Mouse (Mus musculus) liver, postnatal 0 days (tissue): ENCODE results near the gene Tmem231. TPM values are rescaled to one million over a fixed set of nuclear protein-coding genes. Genes with fewer than 3 reads are reported as not detected.

Source experiments
- ATAC-seq: fragments of 200-750 bp; cut with Nextera tagmentation; 2 replicates; pipeline ENCODE4 v1.8.0; 2017; ENCODE audit warnings: mild to moderate bottlenecking, moderate library complexity
- DNase-seq: peaks from one replicate; pipeline ENCODE4 v3.0.0-alpha.2; 2016
- H3K27ac ChIP-seq: fragments of 300-500 bp; sonication (generic); 2 replicates; pipeline ENCODE4 v1.5.1; 2014; ENCODE audit warnings: antibody characterized with exemption, moderate library complexity, mild to moderate bottlenecking, low read depth
- H3K27me3 ChIP-seq: fragments of 300-500 bp; sonication (generic); 2 replicates; pipeline ENCODE4 v1.6.1; 2014; ENCODE audit warnings: low read length, control low read depth, mixed read lengths; ENCODE audit not compliant: insufficient read depth
- H3K36me3 ChIP-seq: fragments of 300-500 bp; sonication (generic); replicated peaks from 2 replicates; pipeline ENCODE4 v1.6.1; 2014; ENCODE audit warnings: mild to moderate bottlenecking, control low read depth, low read length, moderate library complexity, mixed read lengths; ENCODE audit not compliant: insufficient read depth
- H3K4me1 ChIP-seq: fragments of 300-500 bp; sonication (generic); 2 replicates; pipeline ENCODE4 v1.6.1; 2014; ENCODE audit warnings: antibody characterized with exemption, mild to moderate bottlenecking, control low read depth; ENCODE audit not compliant: insufficient read depth
- H3K4me2 ChIP-seq: fragments of 300-500 bp; sonication (generic); 2 replicates; pipeline ENCODE4 v1.6.1; 2014; ENCODE audit warnings: low read depth, mild to moderate bottlenecking, low read length, moderate library complexity, mixed read lengths
- H3K4me3 ChIP-seq: fragments of 300-500 bp; sonication (generic); 2 replicates; pipeline ENCODE4 v1.5.1; 2014; ENCODE audit warnings: low read depth, low read length
- H3K9ac ChIP-seq: fragments of 300-500 bp; sonication (generic); replicated peaks from 2 replicates; pipeline ENCODE4 v1.6.1; 2014; ENCODE audit warnings: mild to moderate bottlenecking, moderate library complexity
- H3K9me3 ChIP-seq: fragments of 300-500 bp; sonication (generic); 2 replicates; pipeline ENCODE4 v1.6.1; 2016; ENCODE audit warnings: mild to moderate bottlenecking, control low read depth, low read length, mixed read lengths
- CTCF ChIP-seq: sonication (generic); IDR thresholded peaks from 2 replicates; pipeline ENCODE4 v1.5.1; 2016; ENCODE audit warnings: antibody characterized with exemption, low read depth
- EP300 ChIP-seq: IDR thresholded peaks from 2 replicates; pipeline ENCODE4 v1.6.1; 2016; ENCODE audit warnings: antibody characterized with exemption, low read depth, mild to moderate bottlenecking
- WGBS: fragments of 180-500 bp; shearing (Covaris S2); extraction: QIAGEN DNeasy Blood & Tissue Kit; methylation state at CpG from one replicate; pipeline ENCODE4 v1.1.7; 2014; ENCODE audit not compliant: insufficient replicate concordance; 5-methylcytosine and 5-hydroxymethylcytosine counted together
- polyA plus RNA-seq: library from polyadenylated mRNA; unstranded; fragments of >200 nt; fragmentation: Nextera tagmentation; extraction: Ambion mirVana; gene quantifications from 2 replicates; pipeline ENCODE4 v1.2.1, GENCODE M21; 2015

Tmem231 gene
- 0.56 and 1.0 TPM in 2 replicates for polyA plus RNA-seq

GRCm38 (mm10) chr8:111933348-111934076, at the start of gene Tmem231:
Gene Tmem231 (minus strand): TSS chr8:111933881.
- ATAC-seq (peak; percentile 94), DNase-seq (peak; percentile 89)
- no peaks in the 10 kb centered on the region for H3K9me3 ChIP-seq
- H3K9ac ChIP-seq: peak within 1 kb of the TSS; percentile 64
- H3K4me3 ChIP-seq: peak within 1 kb of the TSS; percentile 60
- no peaks in the 10 kb centered on the region for H3K36me3 ChIP-seq
- TF ChIP-seq EP300: no peak
- TF ChIP-seq CTCF: peak; percentile 26; the same call in 1 of the 2 replicates
- 2% methylated on average over 53 of the region's 53 CpGs for WGBS
- peak within 1 kb of the TSS; percentile 60 for H3K27ac ChIP-seq
- H3K4me2 ChIP-seq: peak within 1 kb of the TSS; percentile 94
- peaks cover 18% of the 10 kb centered on the region for H3K4me1 ChIP-seq
- H3K27me3 ChIP-seq: 0 out of 2 replicates have a peak, but pooled peaks cover 10% of the 10 kb centered on the region

- no peak overlapping the region for H3K4me3 ChIP-seq
- H3K27ac ChIP-seq: no peak overlapping the region
- no peaks in the 10 kb centered on the region for H3K27me3 ChIP-seq
- H3K4me2 ChIP-seq: no peak overlapping the region
- WGBS: 74% methylated on average over 7 of the region's 7 CpGs
- DNase-seq (no peak), ATAC-seq (no peak)
- peaks cover 14% of the 10 kb centered on the region; the same call in 1 of the 2 replicates for H3K36me3 ChIP-seq
- TF ChIP-seq CTCF (peak; percentile 53), EP300 (no peak)
- H3K9me3 ChIP-seq: no peaks in the 10 kb centered on the region
- no peaks in the 10 kb centered on the region for H3K4me1 ChIP-seq
- no peak overlapping the region for H3K9ac ChIP-seq
Measured at GRCm38 (mm10) chr8:111982116-111982515, 48.4 kb upstream of the Tmem231 start.

- Histone ChIP-seq H3K27me3 (no peaks in the 10 kb centered on the region), H3K4me1 (peaks cover 4% of the 10 kb centered on the region; the same call in 1 of the 2 replicates), H3K27ac (no peak overlapping the region), H3K9me3 (no peaks in the 10 kb centered on the region; the same call in 1 of the 2 replicates), H3K4me3 (no peak overlapping the region), H3K9ac (0 out of 2 replicates have a peak overlapping the region, but pooled peaks have one; percentile 7), H3K36me3 (peaks cover 3% of the 10 kb centered on the region; the same call in 1 of the 2 replicates), H3K4me2 (peak overlapping the region; percentile 44)
- WGBS: 59% methylated on average over 10 of the region's 10 CpGs
- DNase-seq (no peak), ATAC-seq (peak; percentile 47)
- TF ChIP-seq CTCF (no peak), EP300 (no peak)
Measured at GRCm38 (mm10) chr8:111978147-111978546, 44.5 kb upstream of the Tmem231 start.

DNA sequence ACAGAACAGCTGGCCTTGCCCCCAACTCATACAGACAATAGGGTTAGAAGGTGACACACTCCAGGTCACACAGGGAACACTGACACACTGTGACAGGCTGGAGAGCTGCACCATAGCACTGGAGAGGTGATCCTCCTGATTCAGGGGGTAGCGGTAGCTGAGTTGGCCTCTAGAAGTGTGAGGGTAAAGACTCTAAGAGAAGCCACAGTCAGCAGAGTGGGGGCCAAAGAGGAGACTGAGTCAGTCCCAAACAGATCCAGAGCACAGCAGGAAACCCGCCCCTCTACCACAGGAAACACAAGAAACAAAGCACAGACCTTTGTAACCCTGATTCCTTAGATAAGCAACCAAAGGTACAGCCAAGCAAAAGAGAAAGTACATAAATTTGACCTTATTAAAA, 42.6 kb upstream of the Tmem231 start:
- TF ChIP-seq CTCF (no peak), EP300 (no peak)
- H3K4me3 ChIP-seq: no peak overlapping the region
- peaks cover 4% of the 10 kb centered on the region; the same call in 1 of the 2 replicates for H3K4me1 ChIP-seq
- 70% methylated on average over 2 of the region's 2 CpGs for WGBS
- H3K4me2 ChIP-seq: no peak overlapping the region
- H3K36me3 ChIP-seq: 0 out of 2 replicates have a peak, but pooled peaks cover 2% of the 10 kb centered on the region
- H3K9ac ChIP-seq: no peak overlapping the region
- H3K27ac ChIP-seq: peak overlapping the region; percentile 11; the same call in 1 of the 2 replicates
- DNase-seq: no peak
- ATAC-seq: no peak
- H3K27me3 ChIP-seq: no peaks in the 10 kb centered on the region
- H3K9me3 ChIP-seq: no peaks in the 10 kb centered on the region; the same call in 1 of the 2 replicates

GRCm38 (mm10) chr8:111975706-111976105, 42.0 kb upstream of the Tmem231 start:
- no peak overlapping the region for H3K4me2 ChIP-seq
- peak overlapping the region; percentile 11 for H3K27ac ChIP-seq
- DNase-seq: no peak
- H3K9ac ChIP-seq: no peak overlapping the region
- H3K27me3 ChIP-seq: no peaks in the 10 kb centered on the region
- no peak overlapping the region for H3K4me3 ChIP-seq
- peak; percentile 44; the same call in 1 of the 2 replicates for ATAC-seq
- TF ChIP-seq EP300 (no peak), CTCF (no peak)
- no peaks in the 10 kb centered on the region; the same call in 1 of the 2 replicates for H3K9me3 ChIP-seq
- WGBS: 64% methylated on average over 2 of the region's 2 CpGs
- H3K36me3 ChIP-seq: 0 out of 2 replicates have a peak, but pooled peaks cover 2% of the 10 kb centered on the region
- H3K4me1 ChIP-seq: peaks cover 4% of the 10 kb centered on the region; the same call in 1 of the 2 replicates

GRCm38 (mm10) chr8:111974138-111974537, 40.5 kb upstream of the Tmem231 start:
- DNase-seq: no peak
- TF ChIP-seq EP300 (no peak), CTCF (no peak)
- 92% methylated on average over 12 of the region's 12 CpGs for WGBS
- H3K4me1 ChIP-seq: peaks cover 4% of the 10 kb centered on the region; the same call in 1 of the 2 replicates
- 0 out of 2 replicates have a peak, but pooled peaks cover 2% of the 10 kb centered on the region for H3K36me3 ChIP-seq
- no peak overlapping the region for H3K4me3 ChIP-seq
- H3K4me2 ChIP-seq: no peak overlapping the region
- ATAC-seq: no peak
- no peaks in the 10 kb centered on the region for H3K27me3 ChIP-seq
- H3K27ac ChIP-seq: no peak overlapping the region
- H3K9ac ChIP-seq: no peak overlapping the region
- no peaks in the 10 kb centered on the region; the same call in 1 of the 2 replicates for H3K9me3 ChIP-seq
